Mouse (Mus musculus) CH12.LX (cell line): ENCODE measurements at regions not wholly inside any gene's neighbourhood (a gene's known extent, or its start where the extent isn't known, plus 50 kb on each side); places are given as distances from the start of the nearest gene placed in this dataset.

ENCODE experiments used
- DNase-seq: peaks from one replicate; pipeline ENCODE4 v3.0.0-alpha.2; 2013; ENCODE audit errors: extremely low read depth
- H3K27ac ChIP-seq: 2 replicates; pipeline ENCODE4 v1.5.1; 2012; ENCODE audit warnings: low read depth, mild to moderate bottlenecking, control low read depth, moderate library complexity; ENCODE audit not compliant: insufficient read depth
- H3K27me3 ChIP-seq: replicated peaks from 2 replicates; pipeline ENCODE3; 2012; ENCODE audit warnings: inconsistent platforms
- H3K36me3 ChIP-seq, 2 experiments: replicated peaks in 1 of 2; 2 replicates each; pipeline versions ENCODE3 to v1.6.1; 2012; ENCODE audit warnings: inconsistent platforms in 1 of 2, low read length in 1 of 2, mild to moderate bottlenecking in 1 of 2, mixed read lengths in 1 of 2, moderate library complexity in 1 of 2; ENCODE audit not compliant: control insufficient read depth in 1 of 2, insufficient read depth in 1 of 2
- H3K4me1 ChIP-seq, 2 experiments: 2 replicates each; pipeline ENCODE4 v1.6.1; 2012; ENCODE audit warnings: inconsistent platforms in 1 of 2, moderate library complexity in 1 of 2; ENCODE audit not compliant: insufficient read depth in 2 of 2, control insufficient read depth in 1 of 2
- H3K4me2 ChIP-seq: 2 replicates; pipeline ENCODE4 v1.6.1; 2012; ENCODE audit warnings: low read depth, mild to moderate bottlenecking, control low read depth; ENCODE audit not compliant: poor library complexity, insufficient read depth, severe bottlenecking
- H3K4me3 ChIP-seq, 3 experiments: fragments of 150-350 bp in 1 of 3; sonication (generic) in 1 of 3; replicated peaks in 1 of 3; 2 replicates each; pipeline versions ENCODE3 to v1.5.1; 2011 to 2012; ENCODE audit warnings: low read depth in 2 of 3, low read length in 2 of 3, mild to moderate bottlenecking in 2 of 3, moderate library complexity in 2 of 3, control low read depth in 1 of 3, improper control_type of control experiment in 1 of 3, inconsistent platforms in 1 of 3, mixed read lengths in 1 of 3; ENCODE audit not compliant: poor library complexity in 1 of 3
- H3K79me2 ChIP-seq: replicated peaks from 2 replicates; pipeline ENCODE4 v1.6.1; 2012; ENCODE audit warnings: mild to moderate bottlenecking, moderate library complexity; ENCODE audit not compliant: control insufficient read depth, poor library complexity, insufficient read depth, severe bottlenecking; ENCODE audit errors: extremely low read depth
- H3K9ac ChIP-seq: 2 replicates; pipeline ENCODE4 v1.6.1; 2012; ENCODE audit warnings: low read depth, mild to moderate bottlenecking, control low read depth, moderate library complexity; ENCODE audit not compliant: insufficient read depth
- H3K9me3 ChIP-seq: replicated peaks from 2 replicates; pipeline ENCODE3; 2012; ENCODE audit warnings: low read length, inconsistent platforms, mixed read lengths
- CHD2 ChIP-seq: IDR thresholded peaks from 2 replicates; pipeline ENCODE4 v1.6.1; 2011; ENCODE audit warnings: low read length, improper control_type of control experiment
- CTCF ChIP-seq, 2 experiments: IDR thresholded peaks in 1 of 2; conservative IDR thresholded peaks in 1 of 2; 2 replicates each; pipeline ENCODE4 v1.5.1; 2011 to 2012; ENCODE audit warnings: low read depth in 2 of 2, low read length in 2 of 2, improper control_type of control experiment in 1 of 2, inconsistent platforms in 1 of 2, mild to moderate bottlenecking in 1 of 2, moderate library complexity in 1 of 2
- E2F4 ChIP-seq: IDR thresholded peaks from 2 replicates; pipeline ENCODE4 v1.6.1; 2011; ENCODE audit warnings: low read depth, low read length, improper control_type of control experiment; ENCODE audit not compliant: insufficient replicate concordance
- ELF1 ChIP-seq: IDR thresholded peaks from 2 replicates; pipeline ENCODE4 v1.6.1; 2014; ENCODE audit warnings: low read depth, mild to moderate bottlenecking, inconsistent platforms, low read length, improper control_type of control experiment
- EP300 ChIP-seq: IDR thresholded peaks from 2 replicates; pipeline ENCODE4 v1.6.1; 2011; ENCODE audit warnings: low read length, improper control_type of control experiment
- ETS1 ChIP-seq: conservative IDR thresholded peaks from 2 replicates; pipeline ENCODE4 v1.6.1; 2012; ENCODE audit warnings: low read depth, mild to moderate bottlenecking, inconsistent platforms, low read length, improper control_type of control experiment, moderate library complexity
- HCFC1 ChIP-seq: IDR thresholded peaks from 2 replicates; pipeline ENCODE4 v1.6.1; 2012; ENCODE audit warnings: low read depth, mild to moderate bottlenecking, inconsistent platforms, low read length, improper control_type of control experiment
- IRF4 ChIP-seq: IDR thresholded peaks from 2 replicates; pipeline ENCODE4 v1.6.1; 2014; ENCODE audit warnings: low read depth, mild to moderate bottlenecking, inconsistent platforms, low read length, improper control_type of control experiment
- JUN ChIP-seq: IDR thresholded peaks from 2 replicates; pipeline ENCODE4 v1.6.1; 2011; ENCODE audit warnings: low read depth, mild to moderate bottlenecking, low read length, improper control_type of control experiment, moderate library complexity; ENCODE audit not compliant: insufficient read depth
- KAT2A ChIP-seq: IDR thresholded peaks from 2 replicates; pipeline ENCODE4 v1.6.1; 2012; ENCODE audit warnings: low read length, improper control_type of control experiment, inconsistent platforms; ENCODE audit not compliant: insufficient replicate concordance
- MAFK ChIP-seq: IDR thresholded peaks from 2 replicates; pipeline ENCODE4 v1.6.1; 2011; ENCODE audit warnings: low read length, improper control_type of control experiment; ENCODE audit not compliant: insufficient replicate concordance
- MAX ChIP-seq: IDR thresholded peaks from 2 replicates; pipeline ENCODE4 v1.6.1; 2011; ENCODE audit warnings: low read length, improper control_type of control experiment
- MAZ ChIP-seq: IDR thresholded peaks from 2 replicates; pipeline ENCODE4 v1.6.1; 2012; ENCODE audit warnings: low read depth, mild to moderate bottlenecking, inconsistent platforms, low read length, improper control_type of control experiment, moderate library complexity
- MEF2A ChIP-seq: IDR thresholded peaks from 2 replicates; pipeline ENCODE4 v1.6.1; 2014; ENCODE audit warnings: low read depth, mild to moderate bottlenecking, inconsistent platforms, low read length, improper control_type of control experiment, borderline replicate concordance
- MXI1 ChIP-seq: IDR thresholded peaks from 2 replicates; pipeline ENCODE4 v1.6.1; 2011; ENCODE audit warnings: mild to moderate bottlenecking, low read depth, low read length, improper control_type of control experiment
- MYC ChIP-seq: IDR thresholded peaks from 2 replicates; pipeline ENCODE4 v1.6.1; 2011; ENCODE audit warnings: low read depth, mild to moderate bottlenecking, improper control_type of control experiment, low read length
- NELFE ChIP-seq: IDR thresholded peaks from 2 replicates; pipeline ENCODE4 v1.6.1; 2011; ENCODE audit warnings: low read depth, low read length, improper control_type of control experiment
- NRF1 ChIP-seq: IDR thresholded peaks from 2 replicates; pipeline ENCODE4 v1.6.1; 2014; ENCODE audit warnings: low read depth, mild to moderate bottlenecking, inconsistent platforms, low read length, improper control_type of control experiment, moderate library complexity
- POLR2AphosphoS2 ChIP-seq: IDR thresholded peaks from 2 replicates; pipeline ENCODE4 v1.6.1; 2011; ENCODE audit warnings: low read depth, low read length, improper control_type of control experiment
- RAD21 ChIP-seq: IDR thresholded peaks from 2 replicates; pipeline ENCODE4 v1.6.1; 2011; ENCODE audit warnings: low read depth, mild to moderate bottlenecking, low read length, improper control_type of control experiment, moderate library complexity
- RCOR1 ChIP-seq: conservative IDR thresholded peaks from 2 replicates; pipeline ENCODE4 v1.6.1; 2012; ENCODE audit warnings: low read depth, mild to moderate bottlenecking, inconsistent platforms, low read length, improper control_type of control experiment
- SIN3A ChIP-seq: IDR thresholded peaks from 2 replicates; pipeline ENCODE4 v1.6.1; 2012; ENCODE audit warnings: low read length, improper control_type of control experiment, inconsistent platforms
- SMC3 ChIP-seq: IDR thresholded peaks from 2 replicates; pipeline ENCODE4 v1.6.1; 2011; ENCODE audit warnings: low read depth, low read length, improper control_type of control experiment
- TBP ChIP-seq: conservative IDR thresholded peaks from 2 replicates; pipeline ENCODE4 v1.6.1; 2011; ENCODE audit warnings: low read depth, low read length, improper control_type of control experiment
- TCF12 ChIP-seq: IDR thresholded peaks from 2 replicates; pipeline ENCODE4 v1.6.1; 2014; ENCODE audit warnings: low read depth, mild to moderate bottlenecking, inconsistent platforms, low read length, improper control_type of control experiment
- UBTF ChIP-seq: IDR thresholded peaks from 2 replicates; pipeline ENCODE4 v1.6.1; 2012; ENCODE audit warnings: low read depth, mild to moderate bottlenecking, inconsistent platforms, low read length, improper control_type of control experiment, moderate library complexity
- USF1 ChIP-seq: IDR thresholded peaks from 2 replicates; pipeline ENCODE4 v1.6.1; 2014; ENCODE audit warnings: low read depth, mild to moderate bottlenecking, inconsistent platforms, low read length, improper control_type of control experiment
- USF2 ChIP-seq: conservative IDR thresholded peaks from 2 replicates; pipeline ENCODE4 v1.6.1; 2011; ENCODE audit warnings: low read depth, low read length, improper control_type of control experiment
- ZC3H11A ChIP-seq: IDR thresholded peaks from 2 replicates; pipeline ENCODE4 v1.6.1; 2012; ENCODE audit warnings: low read depth, mild to moderate bottlenecking, inconsistent platforms, low read length, improper control_type of control experiment
- ZKSCAN1 ChIP-seq: IDR thresholded peaks from 2 replicates; pipeline ENCODE4 v1.6.1; 2012; ENCODE audit warnings: low read depth, inconsistent platforms, low read length, improper control_type of control experiment, borderline replicate concordance
- ZMIZ1 ChIP-seq: IDR thresholded peaks from 2 replicates; pipeline ENCODE4 v1.6.1; 2012; ENCODE audit warnings: low read depth, mild to moderate bottlenecking, inconsistent platforms, low read length, improper control_type of control experiment
- dilution Hi-C: fragments of 300-500 bp; cut with MboI; formaldehyde crosslinking; loops from 2 replicates; pipeline ENCODE4 v1.14.3; 2020; ENCODE audit warnings: low sequenced_read_pairs; ENCODE audit not compliant: extremely low pct_unique_long_range_greater_than_20kb, extremely low pct_ligation_motif_present
- in situ Hi-C: fragments of 300-500 bp; cut with MboI; formaldehyde crosslinking; loops from 3 replicates; pipeline ENCODE4 v1.14.3; 2019; ENCODE audit warnings: low sequenced_read_pairs, low pct_ligation_motif_present, low pct_unique_long_range_greater_than_20kb, mixed read lengths

DNA sequence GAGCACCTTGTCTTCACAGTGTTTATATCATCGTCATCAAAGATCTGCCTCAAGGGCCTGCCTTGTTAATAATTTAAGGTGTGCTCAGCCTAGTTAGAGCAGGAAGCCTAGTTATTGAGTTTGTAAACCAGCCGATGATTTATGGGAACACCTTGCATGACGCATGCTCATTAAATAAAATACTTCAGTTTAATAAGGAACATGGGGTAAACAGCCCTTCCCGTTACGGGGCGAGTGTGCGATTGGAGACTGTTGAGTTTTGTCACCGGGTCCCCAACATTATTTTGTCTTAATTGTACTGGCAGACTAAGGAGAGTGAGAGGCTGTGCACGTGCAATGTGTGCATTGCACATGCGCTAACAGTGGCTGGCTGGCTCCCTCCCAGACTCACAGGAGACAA is 92.0 kb downstream of the Tfap2a start:
- dilution Hi-C loops = no loop called here
- H3K9me3 ChIP-seq = no peaks in the 10 kb centered on the region
- TF ChIP-seq RAD21 = no peak
- TF ChIP-seq SMC3 = no peak
- TF ChIP-seq ETS1 = no peak
- no peak for TF ChIP-seq ZMIZ1
- TF ChIP-seq JUN = no peak
- no peak for TF ChIP-seq RCOR1
- no peak for TF ChIP-seq MAFK
- no peak for TF ChIP-seq CHD2
- no peak for TF ChIP-seq MXI1
- TF ChIP-seq MAZ = no peak
- no peak for TF ChIP-seq UBTF
- TF ChIP-seq POLR2AphosphoS2 = no peak
- no peak for TF ChIP-seq USF1
- no peak for TF ChIP-seq TBP
- no peak for TF ChIP-seq HCFC1
- no peak for TF ChIP-seq SIN3A
- TF ChIP-seq ZKSCAN1 = no peak
- no peak for TF ChIP-seq USF2
- TF ChIP-seq IRF4 = no peak
- TF ChIP-seq MEF2A = no peak
- TF ChIP-seq, all 38 proteins: peak for 0
- H3K27me3 ChIP-seq = no peaks in the 10 kb centered on the region
- no peaks in the 10 kb centered on the region for H3K4me1 ChIP-seq
- no peak overlapping the region for H3K4me3 ChIP-seq
- H3K79me2 ChIP-seq = no peaks in the 10 kb centered on the region
- H3K4me2 ChIP-seq = no peak overlapping the region
- no peak overlapping the region for H3K9ac ChIP-seq
- in situ Hi-C loops = no loop called here
- H3K27ac ChIP-seq = no peak overlapping the region
- no peak for DNase-seq
- H3K36me3 ChIP-seq = no peaks in the 10 kb centered on the region

GRCm38 (mm10) chr13:40645646-40646045 is 92.5 kb downstream of the Tfap2a start:
- Histone ChIP-seq H3K36me3 (no peaks in the 10 kb centered on the region), H3K9ac (no peak overlapping the region), H3K4me3 (no peak overlapping the region), H3K4me2 (no peak overlapping the region), H3K9me3 (no peaks in the 10 kb centered on the region), H3K27ac (no peak overlapping the region), H3K27me3 (no peaks in the 10 kb centered on the region), H3K79me2 (no peaks in the 10 kb centered on the region), H3K4me1 (no peaks in the 10 kb centered on the region)
- dilution Hi-C loops = no loop called here
- TF ChIP-seq USF1 (no peak), ZMIZ1 (no peak), RCOR1 (no peak), NRF1 (no peak), TCF12 (no peak), JUN (no peak), EP300 (no peak), MYC (no peak), ZC3H11A (no peak), RAD21 (no peak), ELF1 (no peak), MXI1 (no peak), MAX (no peak), E2F4 (no peak), NELFE (no peak), TBP (no peak), KAT2A (no peak), CTCF (conservative IDR thresholded peaks at IDR 0.05 in 1 of 2, IDR thresholded peaks at IDR 0.05 in 1 of 2; ENCODE audit: low read depth in 2 of 2, low read length in 2 of 2) (no peak), SMC3 (no peak), SIN3A (no peak)
- no peak for DNase-seq
- in situ Hi-C loops = no loop called here
